Mouse (Mus musculus) CH12.LX (cell line): Measurements from ENCODE around the gene Mtrex.

Source experiments
- BHLHE40 ChIP-seq: IDR thresholded peaks from 2 replicates; pipeline ENCODE4 v1.6.1; 2011; ENCODE audit warnings: mild to moderate bottlenecking, low read depth, low read length, improper control_type of control experiment
- CTCF ChIP-seq, 2 experiments: IDR thresholded peaks in 1 of 2; conservative IDR thresholded peaks in 1 of 2; 2 replicates each; pipeline ENCODE4 v1.5.1; 2011 to 2012; ENCODE audit warnings: low read depth in 2 of 2, low read length in 2 of 2, improper control_type of control experiment in 1 of 2, inconsistent platforms in 1 of 2, mild to moderate bottlenecking in 1 of 2, moderate library complexity in 1 of 2

DNA sequence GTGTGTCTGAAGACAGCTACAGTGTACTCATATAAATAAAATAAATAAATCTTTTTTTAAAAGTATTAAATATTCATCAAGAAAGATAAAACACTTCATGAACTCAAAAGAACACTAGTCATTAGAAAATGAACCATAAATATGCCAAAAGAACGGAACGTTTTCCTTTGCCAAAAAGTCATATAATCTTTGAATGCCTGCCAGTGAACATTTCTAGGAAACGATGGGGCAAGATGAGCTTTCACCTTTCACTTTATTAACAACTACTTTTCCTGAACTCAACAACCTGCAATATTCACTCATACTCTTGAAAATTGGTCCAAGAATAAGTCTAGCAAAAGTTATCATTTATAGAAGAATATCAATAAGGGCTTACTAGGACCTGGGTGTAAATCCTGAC is 25.0 kb downstream of the Mtrex start:
- no peak for TF ChIP-seq BHLHE40
- no peak for TF ChIP-seq CTCF (conservative IDR thresholded peaks at IDR 0.05 in 1 of 2, IDR thresholded peaks at IDR 0.05 in 1 of 2; ENCODE audit: low read depth in 2 of 2, low read length in 2 of 2)
